ENCODE assay signal across 23 mouse cellular contexts in genomic region chr14:117826294-117827046, GRCm38 (mm10).
A peak's percentile ranks its signal among the peaks of the same experiment; 100 is the strongest.
DNase-seq lines count a peak whose midpoint lies in the region; ATAC-seq and TF ChIP-seq lines count a peak whose summit lies in the region.
"Had no signal": no experiment of that assay in that cellular context is flagged by ENCODE, and none has a peak within 500 bp of the region (broad histone marks: within the 10 kb centered on the region; RNA-seq: fewer than 3 reads in every experiment).

No protein-coding gene starts in this region.

- H3K4me2 ChIP-seq in forebrain, embryonic 13.5 days = no peak overlapping the region
- H3K4me2 ChIP-seq in forebrain, embryonic 12.5 days = no peak overlapping the region
- no peak overlapping the region for H3K4me2 ChIP-seq in midbrain, embryonic 15.5 days
- H3K4me2 ChIP-seq: embryonic facial prominence, embryonic 15.5 days; heart, embryonic 11.5 days; heart, embryonic 15.5 days; hindbrain, embryonic 14.5 days; intestine, embryonic 15.5 days had no signal

- H3K4me1 ChIP-seq in forebrain, embryonic 13.5 days = peaks cover 12% of the 10 kb centered on the region; the same call in 1 of the 2 replicates
- H3K4me1 ChIP-seq in forebrain, embryonic 12.5 days = peaks cover 7% of the 10 kb centered on the region; the same call in 1 of the 2 replicates
- H3K4me1 ChIP-seq in midbrain, embryonic 15.5 days = 0 out of 2 replicates have a peak, but pooled peaks cover 4% of the 10 kb centered on the region
- H3K4me1 ChIP-seq: embryonic facial prominence, embryonic 15.5 days; heart, embryonic 15.5 days; intestine, embryonic 15.5 days had no signal

- 59% methylated on average over 8 of the region's 8 CpGs for WGBS in forebrain, embryonic 13.5 days
- WGBS in forebrain, embryonic 12.5 days = 70% methylated on average over 8 of the region's 8 CpGs
- 55% methylated on average over 8 of the region's 8 CpGs for WGBS in midbrain, embryonic 15.5 days

- peaks cover 3% of the 10 kb centered on the region; the same call in 1 of the 2 replicates for H3K9me3 ChIP-seq in forebrain, embryonic 13.5 days (replicated peaks)
- no peaks in the 10 kb centered on the region for H3K9me3 ChIP-seq in forebrain, embryonic 12.5 days
- H3K9me3 ChIP-seq in midbrain, embryonic 15.5 days = no peaks in the 10 kb centered on the region; the same call in 1 of the 2 replicates
- H3K9me3 ChIP-seq: embryonic facial prominence, embryonic 15.5 days; heart, embryonic 15.5 days; intestine, embryonic 15.5 days had no signal

- H3K36me3 ChIP-seq in forebrain, embryonic 13.5 days (ENCODE audit: poor library complexity, severe bottlenecking) = no peaks in the 10 kb centered on the region
- no peaks in the 10 kb centered on the region for H3K36me3 ChIP-seq in forebrain, embryonic 12.5 days (replicated peaks)
- H3K36me3 ChIP-seq in midbrain, embryonic 15.5 days (replicated peaks) = no peaks in the 10 kb centered on the region
- H3K36me3 ChIP-seq: embryonic facial prominence, embryonic 15.5 days; heart, embryonic 15.5 days; hindbrain, embryonic 10.5 days; intestine, embryonic 15.5 days had no signal

- intact Hi-C loops in heart, postnatal 14 days (cut with DNase I) = loop anchor here (10.0 kb wide), 1 partner anchor 162 kb away; no protein-coding TSS in a partner anchor

- no peak for TF ChIP-seq CTCF in brain, embryonic 14.5 days (IDR thresholded peaks at IDR 0.05; ENCODE audit: borderline replicate concordance, extremely low read depth, insufficient read depth, insufficient read length)

- H3K27me3 ChIP-seq in forebrain, embryonic 13.5 days = no peaks in the 10 kb centered on the region
- no peaks in the 10 kb centered on the region for H3K27me3 ChIP-seq in forebrain, embryonic 12.5 days
- no peaks in the 10 kb centered on the region for H3K27me3 ChIP-seq in midbrain, embryonic 15.5 days (replicated peaks)
- H3K27me3 ChIP-seq: embryonic facial prominence, embryonic 15.5 days; heart, embryonic 15.5 days; intestine, embryonic 15.5 days had no signal

- H3K4me3 ChIP-seq in forebrain, embryonic 13.5 days = no peak overlapping the region
- no peak overlapping the region for H3K4me3 ChIP-seq in forebrain, embryonic 12.5 days (replicated peaks)
- H3K4me3 ChIP-seq in midbrain, embryonic 15.5 days = no peak overlapping the region
- H3K4me3 ChIP-seq: embryonic facial prominence, embryonic 15.5 days; erythroblast, embryonic 14.5 days; heart, embryonic 15.5 days; hindbrain, embryonic 10.5 days; intestine, embryonic 15.5 days had no signal

- no peak overlapping the region for H3K27ac ChIP-seq in forebrain, embryonic 13.5 days
- H3K27ac ChIP-seq in forebrain, embryonic 12.5 days = no peak overlapping the region
- H3K27ac ChIP-seq in midbrain, embryonic 15.5 days = no peak overlapping the region
- H3K27ac ChIP-seq: embryonic facial prominence, embryonic 15.5 days; heart, embryonic 15.5 days; hindbrain, embryonic 10.5 days; hindbrain, embryonic 14.5 days; intestine, embryonic 15.5 days had no signal

- ATAC-seq in forebrain, embryonic 13.5 days = peak; percentile 79
- ATAC-seq in forebrain, embryonic 12.5 days (ENCODE audit: low FRiP score) = no peak
- ATAC-seq in midbrain, embryonic 15.5 days (replicated peaks) = peak; percentile 87
- no peak for ATAC-seq in granulocyte monocyte progenitor cell, adult 5-6 weeks (replicated peaks; ENCODE audit: poor library complexity, severe bottlenecking)
- ATAC-seq: intestine, embryonic 15.5 days had no signal

- no peak for TF ChIP-seq POLR2A in brain, embryonic 14.5 days (IDR thresholded peaks at IDR 0.05; ENCODE audit: borderline replicate concordance, extremely low read depth, insufficient read depth, insufficient read length, poor library complexity, severe bottlenecking)

- peak; percentile 8 for DNase-seq in heart, adult 11 months
- DNase-seq in heart, postnatal 14 days = no peak
- peak; percentile 81 for DNase-seq in brain, embryonic 14.5 days (ENCODE audit: low read depth)
- no peak for DNase-seq in kidney, adult 11 months
- DNase-seq: adrenal gland, postnatal 10 days; cerebellum, adult 18-20 months; cerebellum, adult 9-11 months; cerebellum, postnatal 36 days; embryo, embryonic 11 days; gastrocnemius, postnatal 25 days; heart, adult 18-20 months; kidney, adult 2 months had no signal

- H3K9ac ChIP-seq in forebrain, embryonic 13.5 days = no peak overlapping the region
- H3K9ac ChIP-seq in forebrain, embryonic 12.5 days = no peak overlapping the region
- no peak overlapping the region for H3K9ac ChIP-seq in midbrain, embryonic 15.5 days
- H3K9ac ChIP-seq: embryonic facial prominence, embryonic 15.5 days; heart, embryonic 15.5 days; hindbrain, embryonic 14.5 days; intestine, embryonic 15.5 days had no signal

Comparison
In these comparisons a context has a peak if more than half of its experiments do, and no peak if none do; other contexts are left out.
1. ATAC-seq: peak in forebrain, embryonic 13.5 days (single experiment) and midbrain, embryonic 15.5 days (single experiment); none in forebrain, embryonic 12.5 days (single experiment) and granulocyte monocyte progenitor cell, adult 5-6 weeks (single experiment).
2. DNase-seq: peak in heart, adult 11 months (single experiment) and brain, embryonic 14.5 days (single experiment); none in heart, postnatal 14 days (0 of 2) and kidney, adult 11 months (single experiment).